Mouse (Mus musculus) stomach, embryonic 16.5 days (tissue): ENCODE measurements around the gene Ccdc183. TPM values are rescaled to one million over a fixed set of nuclear protein-coding genes. Genes with fewer than 3 reads are reported as not detected.
A peak's percentile ranks its signal among the peaks of the same experiment; 100 is the strongest.

Source experiments
- ATAC-seq: fragments of 200-750 bp; cut with Nextera tagmentation; 2 replicates; pipeline ENCODE4 v1.8.0; 2017; ENCODE audit warnings: moderate number of reproducible peaks, moderate TSS enrichment; ENCODE audit not compliant: insufficient read depth, low FRiP score
- H3K27ac ChIP-seq: fragments of 300-500 bp; sonication (generic); 2 replicates; pipeline ENCODE4 v1.5.1; 2014; ENCODE audit warnings: low read length
- H3K27me3 ChIP-seq: fragments of 300-500 bp; sonication (generic); 2 replicates; pipeline ENCODE4 v1.6.1; 2014; ENCODE audit warnings: low read length, control low read depth, mixed read lengths; ENCODE audit not compliant: control insufficient read depth, insufficient read depth
- H3K36me3 ChIP-seq: fragments of 300-500 bp; sonication (generic); 2 replicates; pipeline ENCODE4 v1.6.1; 2014; ENCODE audit warnings: low read length; ENCODE audit not compliant: control insufficient read depth, insufficient read depth
- H3K4me1 ChIP-seq: fragments of 300-500 bp; sonication (generic); 2 replicates; pipeline ENCODE4 v1.6.1; 2014; ENCODE audit warnings: low read length, control low read depth, mixed read lengths; ENCODE audit not compliant: control insufficient read depth, insufficient read depth
- H3K4me2 ChIP-seq: fragments of 300-500 bp; sonication (generic); 2 replicates; pipeline ENCODE4 v1.6.1; 2014; ENCODE audit warnings: low read depth, low read length, mixed read lengths
- H3K4me3 ChIP-seq: fragments of 300-500 bp; sonication (generic); replicated peaks from 2 replicates; pipeline ENCODE4 v1.5.1; 2014; ENCODE audit warnings: mild to moderate bottlenecking, low read length
- H3K9ac ChIP-seq: fragments of 300-500 bp; sonication (generic); 2 replicates; pipeline ENCODE4 v1.6.1; 2014; ENCODE audit warnings: low read length
- H3K9me3 ChIP-seq: fragments of 300-500 bp; sonication (generic); replicated peaks from 2 replicates; pipeline ENCODE4 v1.6.1; 2016; ENCODE audit warnings: low read length, control low read depth; ENCODE audit not compliant: control insufficient read depth
- WGBS: fragments of 180-500 bp; shearing (Covaris S2); extraction: QIAGEN DNeasy Blood & Tissue Kit; methylation state at CpG from one replicate; pipeline ENCODE4 v1.1.7; 2014; 5-methylcytosine and 5-hydroxymethylcytosine counted together
- polyA plus RNA-seq: library from polyadenylated mRNA; unstranded; fragments of >200 nt; fragmentation: Nextera tagmentation; extraction: Ambion mirVana; gene quantifications from 2 replicates; pipeline ENCODE4 v1.2.1, GENCODE M21; 2015

The Ccdc183 gene
- polyA plus RNA-seq, 1 experiment from 2014 or later, result 0.09 TPM

DNA sequence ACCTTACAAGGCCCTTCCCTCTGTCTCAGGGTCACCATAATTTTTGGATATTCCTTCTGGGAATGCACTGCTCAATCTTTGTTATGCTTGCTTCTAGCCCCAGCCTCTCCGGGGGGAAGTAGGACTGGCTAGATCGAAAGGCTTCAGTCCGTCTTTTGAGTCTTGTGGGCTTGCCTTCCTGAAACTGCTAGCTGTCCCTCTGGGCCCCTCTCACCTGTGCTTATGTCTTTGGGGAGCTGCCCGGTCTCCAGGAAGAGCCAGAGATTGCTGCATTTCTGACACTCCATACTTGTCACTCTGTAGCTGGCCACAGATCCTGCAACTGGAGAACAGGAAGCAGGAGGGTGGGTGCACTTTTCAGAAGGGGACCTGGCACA is 3.4 kb upstream of the Ccdc183 start:
- Histone ChIP-seq H3K4me1 (no peaks in the 10 kb centered on the region), H3K4me3 (no peak overlapping the region; the same call in 1 of the 2 replicates), H3K9ac (0 out of 2 replicates have a peak overlapping the region, but pooled peaks have one; percentile 77), H3K4me2 (peak overlapping the region; percentile 63), H3K36me3 (no peaks in the 10 kb centered on the region), H3K27me3 (peaks cover 16% of the 10 kb centered on the region), H3K9me3 (no peaks in the 10 kb centered on the region), H3K27ac (no peak overlapping the region)
- no peak for ATAC-seq
- WGBS, result 82% methylated on average over 4 of the region's 4 CpGs

DNA sequence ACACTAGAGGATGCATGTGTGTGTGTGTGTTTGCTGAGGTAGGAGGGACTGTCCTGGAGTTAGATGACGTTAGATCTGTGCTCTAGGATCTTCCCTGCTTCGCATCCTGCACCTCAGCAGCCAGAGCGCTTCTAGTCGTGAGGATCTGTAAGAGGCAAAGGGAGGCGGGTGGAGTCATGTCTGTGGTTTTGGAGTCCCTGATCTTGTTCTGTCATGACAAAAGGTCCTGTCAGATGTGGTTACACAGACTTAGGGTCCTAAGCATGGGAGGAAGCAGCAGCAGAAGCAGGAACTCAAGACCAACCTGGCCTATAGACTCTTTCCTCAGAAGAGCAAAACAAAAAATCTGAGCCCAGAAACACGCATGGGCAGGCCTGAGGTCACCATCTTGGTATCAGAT is 2.9 kb upstream of the Ccdc183 start:
- no peaks in the 10 kb centered on the region for H3K9me3 ChIP-seq
- H3K27ac ChIP-seq, result no peak overlapping the region
- peaks cover 20% of the 10 kb centered on the region for H3K27me3 ChIP-seq
- WGBS, result 70% methylated on average over 6 of the region's 6 CpGs
- H3K4me1 ChIP-seq, result no peaks in the 10 kb centered on the region
- H3K4me3 ChIP-seq, result no peak overlapping the region
- H3K36me3 ChIP-seq, result no peaks in the 10 kb centered on the region
- H3K4me2 ChIP-seq, result no peak overlapping the region
- ATAC-seq, result no peak
- no peak overlapping the region for H3K9ac ChIP-seq

- Histone ChIP-seq H3K27me3 (peaks cover 28% of the 10 kb centered on the region), H3K9ac (peak overlapping the region; percentile 49; the same call in 1 of the 2 replicates)
- ATAC-seq, result no peak
Measured at GRCm38 (mm10) chr2:25616398-25616797, 1.1 kb downstream of the Ccdc183 start.

GRCm38 (mm10) chr2:25608671-25609070 is 8.8 kb downstream of the Ccdc183 start:
- 51% methylated on average over 10 of the region's 10 CpGs for WGBS
- H3K4me2 ChIP-seq, result peak overlapping the region; percentile 73
- peak overlapping the region; percentile 99 for H3K4me3 ChIP-seq
- H3K27me3 ChIP-seq, result no peaks in the 10 kb centered on the region
- H3K36me3 ChIP-seq, result no peaks in the 10 kb centered on the region
- peak overlapping the region; percentile 93 for H3K27ac ChIP-seq
- peaks cover 20% of the 10 kb centered on the region for H3K4me1 ChIP-seq
- peak; percentile 35; the same call in 1 of the 2 replicates for ATAC-seq
- H3K9me3 ChIP-seq, result no peaks in the 10 kb centered on the region
- H3K9ac ChIP-seq, result peak overlapping the region; percentile 96

More at GRCm38 (mm10) chr2:25616398-25616797, 1.1 kb downstream of the Ccdc183 start:
- 12% methylated on average over 22 of the region's 22 CpGs for WGBS
- Histone ChIP-seq H3K4me3 (peak overlapping the region; percentile 21; the same call in 1 of the 2 replicates), H3K36me3 (no peaks in the 10 kb centered on the region), H3K4me2 (peak overlapping the region; percentile 46), H3K27ac (no peak overlapping the region), H3K4me1 (no peaks in the 10 kb centered on the region), H3K9me3 (no peaks in the 10 kb centered on the region)

GRCm38 (mm10) chr2:25607761-25608622 is 9.5 kb downstream of the Ccdc183 start, which contains the start of gene Rabl6:
Gene Rabl6 (minus strand): TSS chr2:25608521.
- Histone ChIP-seq H3K4me1 (peaks cover 20% of the 10 kb centered on the region), H3K9ac (peak within 1 kb of the TSS; percentile 96), H3K27me3 (no peaks in the 10 kb centered on the region), H3K27ac (peak within 1 kb of the TSS; percentile 93), H3K4me3 (peak within 1 kb of the TSS; percentile 99), H3K36me3 (no peaks in the 10 kb centered on the region), H3K4me2 (peak within 1 kb of the TSS; percentile 73), H3K9me3 (no peaks in the 10 kb centered on the region)
- under 1% methylated on average over 80 of the region's 80 CpGs for WGBS
- ATAC-seq, result peak; percentile 94

DNA sequence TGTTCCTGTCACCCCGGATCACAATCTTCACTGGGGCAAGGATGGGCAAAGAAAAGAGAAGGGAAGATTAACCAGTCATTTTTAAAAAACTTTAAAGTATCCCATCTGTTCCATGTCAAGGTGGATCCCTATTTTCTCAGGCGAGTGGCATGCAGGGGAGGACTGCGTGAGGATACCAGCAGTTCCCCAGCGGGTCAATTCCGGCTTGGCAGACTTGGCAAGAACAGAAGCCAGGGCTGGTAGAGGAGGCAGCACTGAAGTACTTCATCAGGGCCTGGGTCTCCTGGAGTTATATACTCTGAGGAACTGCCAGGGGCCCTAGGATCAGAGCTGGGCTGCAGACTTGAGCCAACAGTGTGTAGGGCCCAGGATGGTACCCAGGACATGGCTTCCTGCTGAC is 15.0 kb downstream of the Ccdc183 start:
- H3K4me1 ChIP-seq, result peaks cover 15% of the 10 kb centered on the region
- no peak for ATAC-seq
- H3K27ac ChIP-seq, result no peak overlapping the region
- H3K27me3 ChIP-seq, result no peaks in the 10 kb centered on the region
- 91% methylated on average over 5 of the region's 5 CpGs for WGBS
- H3K4me2 ChIP-seq, result no peak overlapping the region
- H3K9me3 ChIP-seq, result no peaks in the 10 kb centered on the region
- no peak overlapping the region for H3K9ac ChIP-seq
- no peak overlapping the region for H3K4me3 ChIP-seq
- H3K36me3 ChIP-seq, result peaks cover 18% of the 10 kb centered on the region

GRCm38 (mm10) chr2:25600037-25600436 is 17.4 kb downstream of the Ccdc183 start:
- WGBS, result 81% methylated on average over 2 of the region's 2 CpGs
- peaks cover 18% of the 10 kb centered on the region for H3K36me3 ChIP-seq
- H3K4me1 ChIP-seq, result no peaks in the 10 kb centered on the region
- no peak overlapping the region for H3K4me3 ChIP-seq
- H3K4me2 ChIP-seq, result no peak overlapping the region
- no peaks in the 10 kb centered on the region for H3K9me3 ChIP-seq
- no peak overlapping the region for H3K9ac ChIP-seq
- no peak overlapping the region for H3K27ac ChIP-seq
- ATAC-seq, result no peak
- H3K27me3 ChIP-seq, result no peaks in the 10 kb centered on the region

- H3K9me3 ChIP-seq, result no peaks in the 10 kb centered on the region
- WGBS, result 88% methylated on average over 1 of the region's 1 CpGs
- ATAC-seq, result no peak
- H3K4me2 ChIP-seq, result no peak overlapping the region
- peaks cover 18% of the 10 kb centered on the region for H3K36me3 ChIP-seq
- no peaks in the 10 kb centered on the region for H3K27me3 ChIP-seq
- no peak overlapping the region for H3K9ac ChIP-seq
- no peaks in the 10 kb centered on the region for H3K4me1 ChIP-seq
- no peak overlapping the region for H3K27ac ChIP-seq
- no peak overlapping the region for H3K4me3 ChIP-seq
Measured at GRCm38 (mm10) chr2:25598749-25599148, 18.7 kb downstream of the Ccdc183 start.

- no peak overlapping the region for H3K4me3 ChIP-seq
- no peak overlapping the region for H3K4me2 ChIP-seq
- no peaks in the 10 kb centered on the region for H3K27me3 ChIP-seq
- 95% methylated on average over 5 of the region's 5 CpGs for WGBS
- no peak overlapping the region for H3K27ac ChIP-seq
- H3K9me3 ChIP-seq, result no peaks in the 10 kb centered on the region
- H3K4me1 ChIP-seq, result no peaks in the 10 kb centered on the region
- H3K36me3 ChIP-seq, result peaks cover 24% of the 10 kb centered on the region
- H3K9ac ChIP-seq, result no peak overlapping the region
- ATAC-seq, result no peak
Measured at GRCm38 (mm10) chr2:25596765-25597510, 20.5 kb downstream of the Ccdc183 start.
